Mouse (Mus musculus): ENCODE measurements around the gene Ackr2.
A peak's percentile ranks its signal among the peaks of the same experiment; 100 is the strongest.

Ackr2 gene

GRCm38 (mm10) chr9:121898245-121898644 lies at the start of gene Ackr2:
TSS of gene Ackr2 (plus strand) at chr9:121898355.
- no peak for DNase-seq (ENCODE audit: low read depth)

- DNase-seq (ENCODE audit: low read depth) = no peak
These were observed 43.9 kb upstream of the Ackr2 start for GRCm38 (mm10) chr9:121854246-121854645.

- DNase-seq (ENCODE audit: low read depth) = no peak
These were observed 41.3 kb upstream of the Ackr2 start for GRCm38 (mm10) chr9:121856649-121857416.

GRCm38 (mm10) chr9:121857474-121858152 lies 40.5 kb upstream of the Ackr2 start:
- peak; percentile 87 for DNase-seq (ENCODE audit: low read depth)

- no peak for DNase-seq (ENCODE audit: low read depth)
These were observed 40.0 kb upstream of the Ackr2 start, which contains the start of gene Higd1a for GRCm38 (mm10) chr9:121858153-121858488. TSS of gene Higd1a (minus strand) at chr9:121858362.

- no peak for DNase-seq (ENCODE audit: low read depth)
These were observed 38.8 kb upstream of the Ackr2 start for GRCm38 (mm10) chr9:121859345-121859744.

GRCm38 (mm10) chr9:121860921-121861320 lies 37.2 kb upstream of the Ackr2 start:
- DNase-seq (ENCODE audit: low read depth) = no peak

- DNase-seq (ENCODE audit: low read depth) = no peak
These were observed 33.3 kb upstream of the Ackr2 start for GRCm38 (mm10) chr9:121864837-121865236.

- no peak for DNase-seq (ENCODE audit: low read depth)
These were observed 32.6 kb upstream of the Ackr2 start for GRCm38 (mm10) chr9:121865425-121866008.

GRCm38 (mm10) chr9:121867632-121868031 lies 30.5 kb upstream of the Ackr2 start:
- no peak for DNase-seq (ENCODE audit: low read depth)

GRCm38 (mm10) chr9:121868236-121868635 lies 29.9 kb upstream of the Ackr2 start:
- peak; percentile 40 for DNase-seq (ENCODE audit: low read depth)

- no peak for DNase-seq (ENCODE audit: low read depth)
These were observed 28.7 kb upstream of the Ackr2 start for GRCm38 (mm10) chr9:121869432-121869831.

GRCm38 (mm10) chr9:121869973-121870515 lies 28.1 kb upstream of the Ackr2 start:
- DNase-seq (ENCODE audit: low read depth) = no peak

GRCm38 (mm10) chr9:121872062-121872683 lies 26.0 kb upstream of the Ackr2 start:
- peak; percentile 29 for DNase-seq (ENCODE audit: low read depth)

- DNase-seq (ENCODE audit: low read depth) = no peak
These were observed 24.6 kb upstream of the Ackr2 start for GRCm38 (mm10) chr9:121873578-121873977.

- peak; percentile 27 for DNase-seq (ENCODE audit: low read depth)
These were observed 21.0 kb upstream of the Ackr2 start for GRCm38 (mm10) chr9:121877052-121877740.

GRCm38 (mm10) chr9:121880840-121881239 lies 17.3 kb upstream of the Ackr2 start:
- no peak for DNase-seq (ENCODE audit: low read depth)

GRCm38 (mm10) chr9:121881301-121881700 lies 16.9 kb upstream of the Ackr2 start:
- DNase-seq (ENCODE audit: low read depth) = no peak

GRCm38 (mm10) chr9:121882015-121882457 lies 16.1 kb upstream of the Ackr2 start:
- peak; percentile 27 for DNase-seq (ENCODE audit: low read depth)

- DNase-seq (ENCODE audit: low read depth) = no peak
These were observed 8.2 kb upstream of the Ackr2 start for GRCm38 (mm10) chr9:121889927-121890440.

- DNase-seq (ENCODE audit: low read depth) = peak; percentile 28
These were observed 7.7 kb upstream of the Ackr2 start for GRCm38 (mm10) chr9:121890441-121890941.
